In genomic region chr12:80564990-80565389, GRCm38 (mm10) we compare ENCODE assay signal across 9 mouse cellular contexts. TPM values are rescaled to one million over a fixed set of nuclear protein-coding genes. Genes with fewer than 3 reads are reported as not detected.
A peak's percentile ranks its signal among the peaks of the same experiment; 100 is the strongest.
DNase-seq lines count a peak whose midpoint lies in the region; ATAC-seq and TF ChIP-seq lines count a peak whose summit lies in the region.
"Had no signal": no experiment of that assay in that cellular context is flagged by ENCODE, and none has a peak within 500 bp of the region (broad histone marks: within the 10 kb centered on the region; RNA-seq: fewer than 3 reads in every experiment).

No protein-coding gene starts in this region.

- no peaks in the 10 kb centered on the region for H3K79me2 ChIP-seq in heart, adult 2 months (replicated peaks; ENCODE audit: control insufficient read depth, insufficient read depth, low read length)

- peaks cover 7% of the 10 kb centered on the region for H3K4me1 ChIP-seq in heart, adult 2 months (ENCODE audit: control insufficient read depth, insufficient read depth, low read length)
- H3K4me1 ChIP-seq in heart, embryonic 12.5 days (replicated peaks) = peaks cover 23% of the 10 kb centered on the region
- H3K4me1 ChIP-seq in intestine, postnatal 0 days (replicated peaks; ENCODE audit: control insufficient read depth, insufficient read depth, low read length) = no peaks in the 10 kb centered on the region

- no peak overlapping the region for H3K9ac ChIP-seq in heart, adult 2 months (ENCODE audit: low read depth, low read length)
- no peak overlapping the region for H3K9ac ChIP-seq in heart, embryonic 12.5 days
- no peak overlapping the region for H3K9ac ChIP-seq in intestine, postnatal 0 days (ENCODE audit: low read depth, low read length)

- 49% methylated on average over 6 of the region's 6 CpGs for WGBS in heart, adult 2 months
- WGBS in heart, embryonic 12.5 days = 62% methylated on average over 6 of the region's 6 CpGs
- 67% methylated on average over 6 of the region's 6 CpGs for WGBS in intestine, postnatal 0 days

- no peak for TF ChIP-seq POLR2A in heart, adult 2 months (IDR thresholded peaks at IDR 0.05; ENCODE audit: insufficient read depth, low read depth, low read length)

- peak; percentile 56 to 67 for DNase-seq in heart, adult 2 months
- DNase-seq in cerebellum, adult 18-20 months = peak; percentile 41 to 53
- peak; percentile 35 to 64 for DNase-seq in gastrocnemius, postnatal 36 days
- DNase-seq in lung, postnatal 36 days = peak; percentile 26
- DNase-seq in right cerebral cortex, postnatal 14 days = no peak

- H3K9me3 ChIP-seq in heart, embryonic 12.5 days (replicated peaks) = no peaks in the 10 kb centered on the region
- H3K9me3 ChIP-seq in intestine, postnatal 0 days (ENCODE audit: control insufficient read depth) = no peaks in the 10 kb centered on the region

- intact Hi-C loops in heart, adult 2 months (cut with DNase I) = no loop called here
- intact Hi-C loops in gastrocnemius, postnatal 36 days (cut with DNase I) = no loop called here

- no peak for TF ChIP-seq EP300 in heart, adult 2 months (IDR thresholded peaks at IDR 0.05; ENCODE audit: insufficient read depth, low read depth, low read length)

- H3K4me2 ChIP-seq in heart, embryonic 12.5 days = no peak overlapping the region
- no peak overlapping the region for H3K4me2 ChIP-seq in intestine, postnatal 0 days (replicated peaks; ENCODE audit: low read depth)

- H3K27me3 ChIP-seq in heart, adult 2 months (ENCODE audit: control insufficient read depth, insufficient read depth, low read length) = no peaks in the 10 kb centered on the region
- no peaks in the 10 kb centered on the region for H3K27me3 ChIP-seq in heart, embryonic 12.5 days (replicated peaks)
- H3K27me3 ChIP-seq in intestine, postnatal 0 days (replicated peaks; ENCODE audit: control insufficient read depth, insufficient read depth, low read length) = no peaks in the 10 kb centered on the region

- no peak for ATAC-seq in heart, embryonic 12.5 days (ENCODE audit: insufficient number of reproducible peaks, low FRiP score)
- ATAC-seq in frontal cortex, adult (ENCODE audit: low TSS enrichment) = no peak
- no peak for ATAC-seq in intestine, postnatal 0 days

- no peak overlapping the region; the same call in 1 of the 2 replicates for H3K27ac ChIP-seq in heart, adult 2 months
- no peak overlapping the region for H3K27ac ChIP-seq in heart, embryonic 12.5 days (ENCODE audit: poor library complexity, severe bottlenecking)
- no peak overlapping the region for H3K27ac ChIP-seq in intestine, postnatal 0 days (ENCODE audit: low read depth, low read length)

- no peak overlapping the region for H3K4me3 ChIP-seq in heart, adult 2 months
- H3K4me3 ChIP-seq in heart, embryonic 12.5 days = no peak overlapping the region
- no peak overlapping the region for H3K4me3 ChIP-seq in intestine, postnatal 0 days (ENCODE audit: low read depth, low read length)

- no peak for TF ChIP-seq CTCF in heart, adult 2 months (IDR thresholded peaks at IDR 0.05)
- no peak for TF ChIP-seq CTCF in intestine, postnatal 0 days (IDR thresholded peaks at IDR 0.05; ENCODE audit: low read depth)

- no peaks in the 10 kb centered on the region for H3K36me3 ChIP-seq in heart, adult 2 months (ENCODE audit: control insufficient read depth, insufficient read depth, low read length)
- no peaks in the 10 kb centered on the region for H3K36me3 ChIP-seq in heart, embryonic 12.5 days
- H3K36me3 ChIP-seq in intestine, postnatal 0 days (ENCODE audit: control insufficient read depth, insufficient read depth) = no peaks in the 10 kb centered on the region

RNA-seq across cellular contexts. Expression of gene Galnt16, which starts 46.9 kb away (rescaled TPM):
- 1 to 10 TPM; 2.0 to 3.0 TPM for total RNA-seq in heart, adult 2 months (2021)
- 3.0 and 3.4 TPM in 2 replicates for polyA plus RNA-seq in heart, adult 2 months (2012; rRNA removed)
- 2.1 and 2.2 TPM in 2 replicates for polyA plus RNA-seq in heart, embryonic 12.5 days (2016; fragmentation: Nextera tagmentation; extraction: Ambion mirVana)
- 1 to 10 TPM; 3.1 to 3.3 TPM for total RNA-seq in gastrocnemius, postnatal 36 days (2021)
- polyA plus RNA-seq in intestine, postnatal 0 days (2015; fragmentation: Nextera tagmentation; extraction: Ambion mirVana) = 3.7 and 4.2 TPM in 2 replicates
- total RNA-seq: granulocyte monocyte progenitor cell, adult 5-6 weeks had no signal
